In genomic region chr10:128536266-128536940, GRCm38 (mm10) we compare ENCODE assay signal across 8 mouse cellular contexts. TPM values are rescaled to one million over a fixed set of nuclear protein-coding genes. Genes with fewer than 3 reads are reported as not detected.
DNase-seq lines count a peak whose midpoint lies in the region; ATAC-seq lines count a peak whose summit lies in the region.

No protein-coding gene starts in this region.

- H3K4me1 ChIP-seq in hindbrain, embryonic 13.5 days (replicated peaks): 0 out of 2 replicates have a peak, but pooled peaks cover 3% of the 10 kb centered on the region

- peak; percentile 96 for DNase-seq in R1 (ENCODE audit: low read depth, low spot score)
- peak; percentile 91 to 93 for DNase-seq in cerebellum, postnatal 14 days
- DNase-seq in frontal cortex, postnatal 14 days (ENCODE audit: low spot score in 2 of 2): peak; percentile 80 to 81
- DNase-seq in layer of hippocampus, postnatal 14 days (ENCODE audit: low spot score in 2 of 2): peak; percentile 86 to 92
- DNase-seq in lung, postnatal 14 days: peak; percentile 92
- peak; percentile 78 for DNase-seq in ovary, postnatal 36 days (ENCODE audit: low spot score)
- peak; percentile 93 for DNase-seq in thymus, postnatal 14 days

- H3K36me3 ChIP-seq in hindbrain, embryonic 13.5 days: peaks cover 6% of the 10 kb centered on the region; the same call in 1 of the 2 replicates

- H3K4me3 ChIP-seq in hindbrain, embryonic 13.5 days: no peak overlapping the region

- H3K9ac ChIP-seq in hindbrain, embryonic 13.5 days: no peak overlapping the region

- no peaks in the 10 kb centered on the region for H3K9me3 ChIP-seq in hindbrain, embryonic 13.5 days

- H3K27ac ChIP-seq in hindbrain, embryonic 13.5 days: no peak overlapping the region

- 18% methylated on average over 18 of the region's 18 CpGs for WGBS in hindbrain, embryonic 13.5 days

- peak overlapping the region; percentile 40 for H3K4me2 ChIP-seq in hindbrain, embryonic 13.5 days

- ATAC-seq in hindbrain, embryonic 13.5 days (ENCODE audit: low FRiP score): peak; percentile 77

- H3K27me3 ChIP-seq in hindbrain, embryonic 13.5 days: no peaks in the 10 kb centered on the region

RNA-seq across cellular contexts. Expression of gene Esyt1, which starts 10.7 kb away (rescaled TPM):
- 16.4 and 17.6 TPM in 2 replicates for polyA plus RNA-seq in hindbrain, embryonic 13.5 days (2015; fragmentation: Nextera tagmentation; extraction: Ambion mirVana)
- total RNA-seq in layer of hippocampus, postnatal 14 days (2021): 1 to 10 TPM; 8.6 to 9.1 TPM

RNA-seq across cellular contexts. Expression of gene Zc3h10, which starts 11.2 kb away (rescaled TPM):
- polyA plus RNA-seq in hindbrain, embryonic 13.5 days (2015; fragmentation: Nextera tagmentation; extraction: Ambion mirVana): 19.7 and 20.9 TPM in 2 replicates
- total RNA-seq in layer of hippocampus, postnatal 14 days (2021): 10 to 100 TPM in 1 of 2 experiments, 1 to 10 TPM in 1; 9.1 to 12.0 TPM

RNA-seq across cellular contexts. Expression of gene Rpl41, which starts 12.7 kb away (rescaled TPM):
- polyA plus RNA-seq in hindbrain, embryonic 13.5 days (2015; fragmentation: Nextera tagmentation; extraction: Ambion mirVana): 2,639 and 2,680 TPM in 2 replicates
- 1,000 to 10,000 TPM; 1,911 to 2,072 TPM for total RNA-seq in layer of hippocampus, postnatal 14 days (2021)

RNA-seq across cellular contexts. Expression of gene Pa2g4, which starts 29.4 kb away (rescaled TPM):
- 125 and 129 TPM in 2 replicates for polyA plus RNA-seq in hindbrain, embryonic 13.5 days (2015; fragmentation: Nextera tagmentation; extraction: Ambion mirVana)
- total RNA-seq in layer of hippocampus, postnatal 14 days (2021): 10 to 100 TPM; 72.9 to 74.1 TPM

RNA-seq across cellular contexts. Expression of gene Myl6b, which starts 37.9 kb away (rescaled TPM):
- 4.1 and 4.2 TPM in 2 replicates for polyA plus RNA-seq in hindbrain, embryonic 13.5 days (2015; fragmentation: Nextera tagmentation; extraction: Ambion mirVana)
- total RNA-seq in layer of hippocampus, postnatal 14 days (2021): 10 to 100 TPM; 15.5 to 16.2 TPM
